Mouse (Mus musculus): ENCODE data around the gene Swt1. TPM values are rescaled to one million over a fixed set of nuclear protein-coding genes. Genes with fewer than 3 reads are reported as not detected.
A peak's percentile ranks its signal among the peaks of the same experiment; 100 is the strongest.
"Not testable (repeated sequence)": the region's sequence is repeated elsewhere in the genome, so short reads cannot be mapped to it uniquely, and the experiment has no call there.

The Swt1 gene
- polyA plus RNA-seq, 1 experiment from 2014 or later = 18.7 TPM

- H3K9ac ChIP-seq = no peak overlapping the region
- no peaks in the 10 kb centered on the region for H3K4me1 ChIP-seq (replicated peaks)
- ATAC-seq (ENCODE audit: low read depth) = no peak
- H3K4me2 ChIP-seq = no peak overlapping the region
- no peak overlapping the region; the same call in 1 of the 2 replicates for H3K27ac ChIP-seq
- no peaks in the 10 kb centered on the region for H3K27me3 ChIP-seq
- peaks cover 79% of the 10 kb centered on the region for H3K36me3 ChIP-seq
- H3K4me3 ChIP-seq (replicated peaks) = no peak overlapping the region
- no peak for DNase-seq
- H3K9me3 ChIP-seq (replicated peaks) = no peaks in the 10 kb centered on the region
- 82% methylated on average over 8 of the region's 8 CpGs for WGBS (ENCODE audit: insufficient replicate concordance)
Measured at GRCm38 (mm10) chr1:151366944-151367605, 61.2 kb downstream of the Swt1 start.

- H3K27ac ChIP-seq = no peak overlapping the region
- no peaks in the 10 kb centered on the region for H3K27me3 ChIP-seq
- no peak overlapping the region for H3K9ac ChIP-seq
- ATAC-seq (ENCODE audit: low read depth) = no peak
- H3K36me3 ChIP-seq = peaks cover 94% of the 10 kb centered on the region
- DNase-seq = no peak
- no peak overlapping the region for H3K4me3 ChIP-seq (replicated peaks)
- H3K9me3 ChIP-seq (replicated peaks) = no peaks in the 10 kb centered on the region
- 82% methylated on average over 3 of the region's 3 CpGs for WGBS (ENCODE audit: insufficient replicate concordance)
- H3K4me2 ChIP-seq = no peak overlapping the region
- 0 out of 2 replicates have a peak, but pooled peaks cover 2% of the 10 kb centered on the region for H3K4me1 ChIP-seq (replicated peaks)
Measured at GRCm38 (mm10) chr1:151359374-151359773, 68.9 kb downstream of the Swt1 start.

GRCm38 (mm10) chr1:151355994-151356393 is 72.3 kb downstream of the Swt1 start:
- 82% methylated on average over 5 of the region's 5 CpGs for WGBS (ENCODE audit: insufficient replicate concordance)
- DNase-seq (no peak), ATAC-seq (ENCODE audit: low read depth) (peak; percentile 27; the same call in 1 of the 2 replicates)
- H3K36me3 ChIP-seq = peaks cover 96% of the 10 kb centered on the region
- H3K27me3 ChIP-seq = no peaks in the 10 kb centered on the region
- 0 out of 2 replicates have a peak, but pooled peaks cover 2% of the 10 kb centered on the region for H3K4me1 ChIP-seq (replicated peaks)
- H3K4me3 ChIP-seq (replicated peaks) = no peak overlapping the region
- no peak overlapping the region for H3K9ac ChIP-seq
- H3K4me2 ChIP-seq = no peak overlapping the region
- no peak overlapping the region for H3K27ac ChIP-seq
- H3K9me3 ChIP-seq (replicated peaks) = no peaks in the 10 kb centered on the region

- Histone ChIP-seq H3K27ac (no peak overlapping the region), H3K9me3 (replicated peaks) (no peaks in the 10 kb centered on the region), H3K9ac (no peak overlapping the region), H3K27me3 (no peaks in the 10 kb centered on the region), H3K4me2 (no peak overlapping the region), H3K4me1 (replicated peaks) (peaks cover 10% of the 10 kb centered on the region), H3K4me3 (replicated peaks) (no peak overlapping the region), H3K36me3 (peaks cover 81% of the 10 kb centered on the region)
- 0 out of 2 replicates have a peak, but pooled peaks have one; percentile 54 for ATAC-seq (ENCODE audit: low read depth)
- no peak for DNase-seq
- WGBS (ENCODE audit: insufficient replicate concordance) = 79% methylated on average over 2 of the region's 2 CpGs
Measured at GRCm38 (mm10) chr1:151352911-151353310, 75.3 kb downstream of the Swt1 start.

GRCm38 (mm10) chr1:151348293-151348692 is 80.0 kb downstream of the Swt1 start:
- H3K36me3 ChIP-seq = peaks cover 39% of the 10 kb centered on the region
- H3K4me1 ChIP-seq (replicated peaks) = peaks cover 33% of the 10 kb centered on the region
- H3K9me3 ChIP-seq (replicated peaks); H3K9ac ChIP-seq; H3K4me3 ChIP-seq (replicated peaks); ATAC-seq (ENCODE audit: low read depth); H3K27ac ChIP-seq; DNase-seq; H3K4me2 ChIP-seq; H3K27me3 ChIP-seq: not testable (repeated sequence)
- WGBS (ENCODE audit: insufficient replicate concordance) = 70% methylated on average over 4 of the region's 4 CpGs

- peaks cover 23% of the 10 kb centered on the region for H3K36me3 ChIP-seq
- H3K27me3 ChIP-seq = no peaks in the 10 kb centered on the region
- H3K4me3 ChIP-seq (replicated peaks) = peak overlapping the region; percentile 83
- no peaks in the 10 kb centered on the region for H3K9me3 ChIP-seq (replicated peaks)
- peak overlapping the region; percentile 99 for H3K4me2 ChIP-seq
- DNase-seq (peak; percentile 55), ATAC-seq (ENCODE audit: low read depth) (peak; percentile 45)
- H3K27ac ChIP-seq = peak overlapping the region; percentile 85
- H3K9ac ChIP-seq = peak overlapping the region; percentile 87
- WGBS (ENCODE audit: insufficient replicate concordance) = 11% methylated on average over 6 of the region's 6 CpGs
- H3K4me1 ChIP-seq (replicated peaks) = peaks cover 48% of the 10 kb centered on the region
Measured at GRCm38 (mm10) chr1:151346681-151347127, 81.6 kb downstream of the Swt1 start.

GRCm38 (mm10) chr1:151345863-151346195 is 82.4 kb downstream of the Swt1 start:
- peak overlapping the region; percentile 99 for H3K4me2 ChIP-seq
- DNase-seq (no peak), ATAC-seq (ENCODE audit: low read depth) (no peak)
- H3K4me3 ChIP-seq (replicated peaks) = peak overlapping the region; percentile 83
- peak overlapping the region; percentile 85 for H3K27ac ChIP-seq
- H3K27me3 ChIP-seq = no peaks in the 10 kb centered on the region
- H3K4me1 ChIP-seq (replicated peaks) = peaks cover 54% of the 10 kb centered on the region
- H3K9me3 ChIP-seq (replicated peaks) = no peaks in the 10 kb centered on the region
- peak overlapping the region; percentile 87 for H3K9ac ChIP-seq
- peaks cover 14% of the 10 kb centered on the region for H3K36me3 ChIP-seq

GRCm38 (mm10) chr1:151345109-151345862 is 83.0 kb downstream of the Swt1 start:
- H3K9me3 ChIP-seq (replicated peaks) = no peaks in the 10 kb centered on the region
- under 1% methylated on average over 55 of the region's 55 CpGs for WGBS (ENCODE audit: insufficient replicate concordance)
- H3K9ac ChIP-seq = peak overlapping the region; percentile 87
- peak; percentile 82 for ATAC-seq (ENCODE audit: low read depth)
- H3K27ac ChIP-seq = peak overlapping the region; percentile 85
- peak; percentile 94 for DNase-seq
- H3K4me3 ChIP-seq (replicated peaks) = peak overlapping the region; percentile 83
- peaks cover 54% of the 10 kb centered on the region for H3K4me1 ChIP-seq (replicated peaks)
- peak overlapping the region; percentile 99 for H3K4me2 ChIP-seq
- no peaks in the 10 kb centered on the region for H3K27me3 ChIP-seq
- H3K36me3 ChIP-seq = peaks cover 10% of the 10 kb centered on the region

- DNase-seq = peak; percentile 96
- Histone ChIP-seq H3K4me3 (replicated peaks) (peak within 1 kb of the TSS; percentile 83), H3K9ac (peak within 1 kb of the TSS; percentile 87), H3K36me3 (peaks cover 2% of the 10 kb centered on the region), H3K27ac (peak within 1 kb of the TSS; percentile 85), H3K9me3 (replicated peaks) (no peaks in the 10 kb centered on the region), H3K27me3 (no peaks in the 10 kb centered on the region), H3K4me1 (replicated peaks) (peaks cover 62% of the 10 kb centered on the region), H3K4me2 (peak within 1 kb of the TSS; percentile 99)
- ATAC-seq (ENCODE audit: low read depth) = peak; percentile 86
- under 1% methylated on average over 103 of the region's 104 CpGs for WGBS (ENCODE audit: insufficient replicate concordance)
Measured at GRCm38 (mm10) chr1:151344283-151345108, 83.8 kb downstream of the Swt1 start, which contains the start of gene Ivns1abp. Ivns1abp (plus strand) TSS chr1:151344477.

- Histone ChIP-seq H3K27me3 (no peaks in the 10 kb centered on the region), H3K4me2 (peak overlapping the region; percentile 99), H3K9me3 (replicated peaks) (no peaks in the 10 kb centered on the region), H3K36me3 (no peaks in the 10 kb centered on the region), H3K4me3 (replicated peaks) (peak overlapping the region; percentile 83), H3K9ac (peak overlapping the region; percentile 74), H3K4me1 (replicated peaks) (peaks cover 68% of the 10 kb centered on the region), H3K27ac (peak overlapping the region; percentile 78)
- DNase-seq (no peak), ATAC-seq (ENCODE audit: low read depth) (no peak)
- WGBS (ENCODE audit: insufficient replicate concordance) = 0% methylated on average over 17 of the region's 17 CpGs
Measured at GRCm38 (mm10) chr1:151343571-151344282, 84.5 kb downstream of the Swt1 start.

Measured in liver, embryonic 13.5 days (tissue).